Mouse (Mus musculus) hindbrain, postnatal 0 days (tissue): Measurements from ENCODE around the gene Abl1. TPM values are rescaled to one million over a fixed set of nuclear protein-coding genes. Genes with fewer than 3 reads are reported as not detected.
A peak's percentile ranks its signal among the peaks of the same experiment; 100 is the strongest.

Experiments
- ATAC-seq: fragments of 200-750 bp; cut with Nextera tagmentation; 2 replicates; pipeline ENCODE4 v1.8.0; 2017; ENCODE audit warnings: mild to moderate bottlenecking, moderate TSS enrichment, moderate library complexity
- DNase-seq: peaks from one replicate; pipeline ENCODE4 v3.0.0-alpha.2; 2015; ENCODE audit warnings: low spot score
- H3K27ac ChIP-seq: fragments of 300-500 bp; sonication (generic); 2 replicates; pipeline ENCODE4 v1.5.1; 2014; ENCODE audit warnings: mild to moderate bottlenecking
- H3K27me3 ChIP-seq: fragments of 300-500 bp; sonication (generic); 2 replicates; pipeline ENCODE4 v1.6.1; 2014; ENCODE audit warnings: low read length, mixed read lengths; ENCODE audit not compliant: insufficient read depth
- H3K36me3 ChIP-seq: fragments of 300-500 bp; sonication (generic); 2 replicates; pipeline ENCODE4 v1.6.1; 2014; ENCODE audit warnings: low read length, mixed read lengths; ENCODE audit not compliant: insufficient read depth
- H3K4me1 ChIP-seq: fragments of 300-500 bp; sonication (generic); 2 replicates; pipeline ENCODE4 v1.6.1; 2014; ENCODE audit warnings: antibody characterized with exemption, low read length, mixed read lengths; ENCODE audit not compliant: insufficient read depth
- H3K4me2 ChIP-seq: fragments of 300-500 bp; sonication (generic); 2 replicates; pipeline ENCODE4 v1.6.1; 2014; ENCODE audit warnings: low read depth, mild to moderate bottlenecking, low read length, moderate library complexity, mixed read lengths
- H3K4me3 ChIP-seq: fragments of 300-500 bp; sonication (generic); 2 replicates; pipeline ENCODE4 v1.5.1; 2014; ENCODE audit warnings: low read length
- H3K9ac ChIP-seq: fragments of 300-500 bp; sonication (generic); replicated peaks from 2 replicates; pipeline ENCODE4 v1.6.1; 2014; ENCODE audit warnings: mild to moderate bottlenecking, low read length, moderate library complexity, mixed read lengths
- H3K9me3 ChIP-seq: fragments of 300-500 bp; sonication (generic); 2 replicates; pipeline ENCODE4 v1.6.1; 2016; ENCODE audit warnings: low read length, mixed read lengths
- CTCF ChIP-seq: IDR thresholded peaks from 2 replicates; pipeline ENCODE4 v1.5.1; 2016; ENCODE audit warnings: antibody characterized with exemption, control low read depth, low read depth
- WGBS: fragments of 180-500 bp; shearing (Covaris S2); extraction: QIAGEN DNeasy Blood & Tissue Kit; methylation state at CpG from one replicate; pipeline ENCODE4 v1.1.7; 2014; 5-methylcytosine and 5-hydroxymethylcytosine counted together
- polyA plus RNA-seq: library from polyadenylated mRNA; unstranded; fragments of >200 nt; fragmentation: Nextera tagmentation; extraction: Ambion mirVana; gene quantifications from 2 replicates; pipeline ENCODE4 v1.2.1, GENCODE M21; 2015
- total RNA-seq: library from RNA; depleted of rRNA; stranded (reverse); fragments of >200 nt; gene quantifications from 2 replicates; pipeline ENCODE4 v1.2.3, GENCODE M21; 2014

Abl1 gene
- total and polyA plus RNA-seq, 2 experiments from 2014 or later = 13.1 to 57.5 TPM

GRCm38 (mm10) chr2:31690063-31690462 lies 1.9 kb downstream of the Abl1 start:
- TF ChIP-seq CTCF = no peak
- ATAC-seq = no peak
- Histone ChIP-seq H3K4me2 (peak overlapping the region; percentile 94), H3K9me3 (no peaks in the 10 kb centered on the region), H3K4me1 (peaks cover 15% of the 10 kb centered on the region), H3K27me3 (no peaks in the 10 kb centered on the region), H3K9ac (no peak overlapping the region; the same call in 1 of the 2 replicates), H3K27ac (no peak overlapping the region), H3K4me3 (peak overlapping the region; percentile 97), H3K36me3 (no peaks in the 10 kb centered on the region)
- no peak for DNase-seq
- 60% methylated on average over 3 of the region's 3 CpGs for WGBS

GRCm38 (mm10) chr2:31698209-31698608 lies 10.0 kb downstream of the Abl1 start:
- Histone ChIP-seq H3K4me3 (no peak overlapping the region), H3K9me3 (no peaks in the 10 kb centered on the region), H3K9ac (no peak overlapping the region), H3K36me3 (peaks cover 9% of the 10 kb centered on the region; the same call in 1 of the 2 replicates), H3K27me3 (no peaks in the 10 kb centered on the region), H3K4me2 (no peak overlapping the region), H3K4me1 (no peaks in the 10 kb centered on the region), H3K27ac (no peak overlapping the region)
- DNase-seq (no peak), ATAC-seq (no peak)
- peak; percentile 59 for TF ChIP-seq CTCF

GRCm38 (mm10) chr2:31700545-31701446 lies 12.6 kb downstream of the Abl1 start:
- peak; percentile 66 for DNase-seq
- Histone ChIP-seq H3K9ac (no peak overlapping the region), H3K9me3 (no peaks in the 10 kb centered on the region), H3K27ac (no peak overlapping the region), H3K4me2 (no peak overlapping the region), H3K4me3 (no peak overlapping the region), H3K36me3 (peaks cover 4% of the 10 kb centered on the region; the same call in 1 of the 2 replicates), H3K27me3 (no peaks in the 10 kb centered on the region), H3K4me1 (no peaks in the 10 kb centered on the region)
- TF ChIP-seq CTCF = peak; percentile 41
- 43% methylated on average over 7 of the region's 7 CpGs for WGBS
- ATAC-seq = no peak

- no peaks in the 10 kb centered on the region for H3K36me3 ChIP-seq
- no peak overlapping the region for H3K4me3 ChIP-seq
- no peak overlapping the region for H3K9ac ChIP-seq
- DNase-seq = no peak
- H3K9me3 ChIP-seq = no peaks in the 10 kb centered on the region
- no peak overlapping the region for H3K4me2 ChIP-seq
- no peak for TF ChIP-seq CTCF
- ATAC-seq = no peak
- no peaks in the 10 kb centered on the region for H3K27me3 ChIP-seq
- no peak overlapping the region for H3K27ac ChIP-seq
- H3K4me1 ChIP-seq = no peaks in the 10 kb centered on the region
Measured at GRCm38 (mm10) chr2:31703226-31703625, 15.1 kb downstream of the Abl1 start.

- Histone ChIP-seq H3K4me1 (no peaks in the 10 kb centered on the region), H3K27ac (no peak overlapping the region), H3K9me3 (no peaks in the 10 kb centered on the region), H3K27me3 (no peaks in the 10 kb centered on the region), H3K9ac (no peak overlapping the region), H3K36me3 (no peaks in the 10 kb centered on the region), H3K4me3 (no peak overlapping the region), H3K4me2 (no peak overlapping the region)
- ATAC-seq (no peak), DNase-seq (no peak)
- no peak for TF ChIP-seq CTCF
Measured at GRCm38 (mm10) chr2:31705914-31706313, 17.7 kb downstream of the Abl1 start.

GRCm38 (mm10) chr2:31706531-31706930 lies 18.4 kb downstream of the Abl1 start:
- Histone ChIP-seq H3K4me2 (no peak overlapping the region), H3K9ac (no peak overlapping the region), H3K4me1 (no peaks in the 10 kb centered on the region), H3K27ac (no peak overlapping the region), H3K4me3 (no peak overlapping the region), H3K36me3 (no peaks in the 10 kb centered on the region), H3K27me3 (no peaks in the 10 kb centered on the region), H3K9me3 (no peaks in the 10 kb centered on the region)
- no peak for TF ChIP-seq CTCF
- ATAC-seq = no peak
- no peak for DNase-seq
- 79% methylated on average over 2 of the region's 2 CpGs for WGBS

- TF ChIP-seq CTCF = no peak
- H3K9ac ChIP-seq = no peak overlapping the region
- no peaks in the 10 kb centered on the region for H3K4me1 ChIP-seq
- no peaks in the 10 kb centered on the region for H3K9me3 ChIP-seq
- 75% methylated on average over 2 of the region's 2 CpGs for WGBS
- H3K27ac ChIP-seq = no peak overlapping the region
- no peak overlapping the region for H3K4me3 ChIP-seq
- DNase-seq (no peak), ATAC-seq (no peak)
- H3K4me2 ChIP-seq = no peak overlapping the region
- H3K27me3 ChIP-seq = no peaks in the 10 kb centered on the region
- H3K36me3 ChIP-seq = no peaks in the 10 kb centered on the region
Measured at GRCm38 (mm10) chr2:31712716-31713115, 24.5 kb downstream of the Abl1 start.
